Mouse (Mus musculus) E14TG2a.4 (cell line): Measurements from ENCODE around the gene Arhgef33.

ENCODE experiments used
- CTCF ChIP-seq: conservative IDR thresholded peaks from 2 replicates; pipeline ENCODE4 v1.5.1; 2014; ENCODE audit warnings: low read length
- NANOG ChIP-seq: IDR thresholded peaks from 2 replicates; pipeline ENCODE4 v1.6.1; 2014; ENCODE audit warnings: borderline replicate concordance, low read length, mixed read lengths
- POU5F1 ChIP-seq: IDR thresholded peaks from 2 replicates; pipeline ENCODE4 v1.6.1; 2014; ENCODE audit warnings: low read length, borderline replicate concordance

- TF ChIP-seq CTCF (no peak), NANOG (no peak), POU5F1 (no peak)
These were observed 15.0 kb downstream of the Arhgef33 start for GRCm38 (mm10) chr17:80322228-80322627.
